Mouse (Mus musculus): ENCODE measurements around the gene Atat1. TPM values are rescaled to one million over a fixed set of nuclear protein-coding genes. Genes with fewer than 3 reads are reported as not detected.

Atat1 gene
- polyA plus RNA-seq, 1 experiment from 2014 or later, result 151 TPM

DNA sequence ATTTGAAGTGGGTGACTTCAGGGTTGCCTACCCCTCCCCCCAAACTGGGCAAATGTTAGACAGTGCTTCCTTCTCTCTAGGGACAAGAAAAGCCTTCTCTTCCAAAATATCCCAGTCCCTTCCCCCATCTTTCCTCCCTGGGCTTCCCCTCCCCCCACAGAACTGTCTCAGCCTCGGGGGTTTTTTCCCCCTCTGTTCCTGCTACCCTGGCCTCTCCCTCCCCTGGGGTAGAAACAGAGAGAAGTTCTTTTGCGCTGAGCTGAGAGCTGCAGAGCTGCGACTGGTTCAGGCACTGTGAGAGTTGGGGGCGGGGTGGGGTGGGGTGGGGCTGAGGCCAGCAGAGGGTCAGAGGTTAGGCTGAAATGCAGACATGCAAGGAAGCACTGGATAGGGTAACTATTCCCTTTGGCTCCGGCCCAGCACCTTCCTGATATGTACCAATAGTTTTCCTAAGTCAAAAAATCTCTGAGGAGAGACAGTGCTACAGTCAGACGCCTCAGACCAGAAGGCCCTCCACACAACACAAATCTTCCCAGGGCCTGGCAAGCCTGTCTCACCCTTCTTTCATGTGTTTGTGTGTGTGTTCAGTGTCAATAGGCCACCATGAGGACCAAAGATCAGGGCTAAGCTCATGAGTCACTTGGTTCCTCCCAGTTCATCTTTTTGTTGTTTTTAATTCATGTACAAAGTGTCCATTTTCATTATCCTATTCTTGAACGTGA lies 40.4 kb downstream of the Atat1 start:
- 2% methylated on average over 7 of the region's 7 CpGs for WGBS
- Histone ChIP-seq H3K27ac (peak overlapping the region; percentile 98), H3K9ac (peak overlapping the region; percentile 89), H3K36me3 (peaks cover 38% of the 10 kb centered on the region), H3K9me3 (0 out of 2 replicates have a peak, but pooled peaks cover 3% of the 10 kb centered on the region), H3K27me3 (no peaks in the 10 kb centered on the region), H3K4me1 (peaks cover 69% of the 10 kb centered on the region), H3K4me2 (peak overlapping the region; percentile 99), H3K4me3 (peak overlapping the region; percentile 73)
- ATAC-seq (ENCODE audit: insufficient number of reproducible peaks, insufficient read depth, low FRiP score, low TSS enrichment, low read depth), result no peak

DNA sequence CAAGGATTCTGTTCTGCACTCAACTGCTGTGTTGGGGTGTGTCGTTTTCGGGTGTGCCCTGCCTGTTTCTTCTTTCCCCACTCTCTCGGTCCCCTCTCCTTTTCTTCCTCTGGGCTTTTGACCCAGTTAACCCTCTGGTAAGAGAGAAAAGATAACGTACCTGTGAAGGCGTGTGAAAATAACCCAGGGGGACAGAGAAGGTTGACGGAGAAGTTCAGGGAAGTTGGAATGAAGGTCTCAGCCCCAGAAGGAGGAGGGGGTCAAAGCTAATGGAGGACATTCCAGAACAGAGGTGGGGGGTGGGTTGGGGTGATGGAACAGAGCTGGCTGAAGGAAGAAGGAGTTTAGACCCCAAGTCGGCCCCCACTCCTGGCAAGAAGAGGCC lies 40.9 kb downstream of the Atat1 start:
- Histone ChIP-seq H3K36me3 (peaks cover 32% of the 10 kb centered on the region), H3K4me2 (peak overlapping the region; percentile 99), H3K4me3 (peak overlapping the region; percentile 73), H3K4me1 (peaks cover 70% of the 10 kb centered on the region), H3K9ac (peak overlapping the region; percentile 89), H3K27me3 (no peaks in the 10 kb centered on the region), H3K27ac (peak overlapping the region; percentile 98), H3K9me3 (0 out of 2 replicates have a peak, but pooled peaks cover 3% of the 10 kb centered on the region)
- ATAC-seq (ENCODE audit: insufficient number of reproducible peaks, insufficient read depth, low FRiP score, low TSS enrichment, low read depth), result no peak
- WGBS, result 0% methylated on average over 7 of the region's 7 CpGs

DNA sequence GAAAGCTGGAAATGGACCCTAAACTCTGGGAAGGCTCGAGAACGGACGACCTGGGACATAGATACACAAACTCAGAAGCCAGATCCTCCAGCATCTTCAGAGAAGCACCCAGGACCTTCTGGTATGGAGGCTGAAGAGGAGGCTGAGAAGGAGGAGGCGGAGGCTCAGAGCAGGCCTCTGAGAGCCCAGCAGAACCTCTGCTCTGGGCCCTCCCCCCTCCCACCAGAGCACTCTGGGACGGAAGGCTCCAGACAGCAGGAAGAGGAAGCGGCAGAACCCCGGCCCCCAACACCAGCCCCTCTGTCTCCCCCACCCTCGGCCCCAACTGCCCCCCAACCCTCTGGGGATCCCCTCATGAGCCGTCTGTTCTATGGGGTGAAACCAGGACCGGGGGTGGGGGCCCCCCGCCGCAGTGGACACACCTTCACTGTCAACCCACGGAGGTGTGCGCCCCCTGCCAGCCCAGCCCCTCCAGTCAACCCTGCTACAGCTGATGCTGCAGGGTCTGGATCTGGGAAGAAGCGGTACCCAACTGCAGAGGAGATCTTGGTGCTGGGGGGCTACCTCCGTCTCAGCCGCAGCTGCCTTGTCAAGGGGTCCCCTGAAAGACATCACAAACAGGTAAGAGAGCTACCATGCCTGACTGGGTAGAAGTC lies 41.6 kb downstream of the Atat1 start:
- WGBS, result 19% methylated on average over 17 of the region's 17 CpGs
- H3K4me1 ChIP-seq, result peaks cover 63% of the 10 kb centered on the region
- H3K27ac ChIP-seq, result peak overlapping the region; percentile 98
- no peaks in the 10 kb centered on the region for H3K27me3 ChIP-seq
- H3K4me2 ChIP-seq, result peak overlapping the region; percentile 99
- peaks cover 30% of the 10 kb centered on the region for H3K36me3 ChIP-seq
- peak overlapping the region; percentile 89 for H3K9ac ChIP-seq
- H3K4me3 ChIP-seq, result peak overlapping the region; percentile 73
- H3K9me3 ChIP-seq, result 0 out of 2 replicates have a peak, but pooled peaks cover 3% of the 10 kb centered on the region
- no peak for ATAC-seq (ENCODE audit: insufficient number of reproducible peaks, insufficient read depth, low FRiP score, low TSS enrichment, low read depth)

DNA sequence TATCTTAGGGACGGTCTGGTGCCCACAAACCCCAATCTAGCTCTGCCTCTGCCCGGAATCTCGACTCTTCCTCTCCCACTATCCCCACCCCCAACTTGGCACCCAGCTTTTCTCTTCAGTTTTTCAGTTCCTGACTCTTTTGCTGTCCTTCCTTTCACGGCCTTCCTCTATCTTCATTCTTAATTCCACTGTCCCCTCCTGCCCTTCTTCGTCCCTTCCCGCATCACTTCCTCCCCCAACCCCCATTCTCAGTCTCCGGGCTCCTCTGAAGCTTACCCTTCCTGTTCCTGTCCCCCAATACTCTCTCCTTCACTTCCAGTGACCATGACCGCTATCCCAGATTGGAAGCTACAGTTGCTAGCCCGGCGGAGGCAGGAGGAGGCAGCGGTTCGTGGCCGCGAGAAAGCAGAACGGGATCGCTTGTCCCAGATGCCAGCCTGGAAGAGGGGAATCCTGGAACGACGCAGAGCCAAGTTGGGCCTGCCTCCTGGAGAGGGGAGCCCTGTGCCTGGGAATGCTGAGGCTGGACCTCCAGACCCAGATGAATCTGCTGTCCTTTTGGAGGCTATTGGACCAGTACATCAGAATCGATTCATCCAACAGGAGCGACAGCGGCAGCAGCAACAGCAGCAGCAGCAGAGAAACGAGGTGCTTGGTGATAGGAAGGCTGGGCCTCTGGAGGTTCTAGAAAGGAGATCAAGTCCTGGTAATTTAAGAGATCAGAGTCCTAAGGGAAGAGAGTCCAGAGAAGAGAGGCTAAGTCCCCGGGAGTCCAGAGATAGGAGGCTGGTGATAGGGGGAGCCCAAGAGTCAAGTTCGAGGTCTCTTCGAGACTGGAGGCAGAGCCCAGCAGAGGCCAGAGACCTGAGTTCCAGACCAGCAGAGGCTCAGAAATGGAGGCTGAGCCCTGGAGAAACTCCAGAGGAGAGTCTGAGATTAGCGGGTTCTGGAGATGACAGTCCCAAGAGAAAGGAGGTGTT lies 42.7 kb downstream of the Atat1 start:
- Histone ChIP-seq H3K4me3 (peak overlapping the region; percentile 73), H3K9me3 (0 out of 2 replicates have a peak, but pooled peaks cover 3% of the 10 kb centered on the region), H3K4me1 (peaks cover 56% of the 10 kb centered on the region), H3K36me3 (peaks cover 25% of the 10 kb centered on the region), H3K27me3 (no peaks in the 10 kb centered on the region), H3K27ac (peak overlapping the region; percentile 98), H3K4me2 (peak overlapping the region; percentile 99), H3K9ac (peak overlapping the region; percentile 89)
- 9% methylated on average over 26 of the region's 26 CpGs for WGBS
- no peak for ATAC-seq (ENCODE audit: insufficient number of reproducible peaks, insufficient read depth, low FRiP score, low TSS enrichment, low read depth)

DNA sequence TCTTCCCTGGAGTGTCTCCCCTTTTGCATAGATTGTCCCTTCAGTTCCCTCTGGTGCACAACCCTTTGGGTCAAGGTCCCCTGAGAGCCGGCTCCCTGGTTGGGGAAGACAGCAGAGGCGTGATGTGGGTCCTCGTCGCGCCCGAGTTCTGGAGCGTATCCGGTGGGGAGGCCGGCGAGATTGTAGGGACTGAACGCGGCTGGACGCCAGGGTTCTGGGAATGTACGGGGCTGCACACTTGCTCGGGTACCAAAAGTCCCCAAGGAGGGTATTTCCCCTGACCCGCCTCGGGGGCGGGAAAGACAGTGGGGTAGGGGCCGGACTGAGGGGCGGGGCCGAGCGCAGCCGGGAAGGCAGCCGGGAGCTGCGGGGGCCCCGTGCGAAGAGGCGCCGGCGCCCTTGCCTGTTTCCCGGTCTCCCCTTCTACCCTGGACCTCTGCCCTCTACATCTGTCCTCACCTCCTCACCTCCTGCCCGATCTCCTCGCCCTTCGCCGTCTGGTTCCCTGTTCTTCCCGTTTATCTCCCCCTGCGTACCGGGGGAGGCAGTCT lies 43.5 kb downstream of the Atat1 start:
- ATAC-seq (ENCODE audit: insufficient number of reproducible peaks, insufficient read depth, low FRiP score, low TSS enrichment, low read depth), result peak; percentile 29; the same call in 1 of the 2 replicates
- 0 out of 2 replicates have a peak, but pooled peaks cover 2% of the 10 kb centered on the region for H3K9me3 ChIP-seq
- peak overlapping the region; percentile 89 for H3K9ac ChIP-seq
- peaks cover 56% of the 10 kb centered on the region for H3K4me1 ChIP-seq
- no peaks in the 10 kb centered on the region for H3K27me3 ChIP-seq
- peaks cover 21% of the 10 kb centered on the region for H3K36me3 ChIP-seq
- peak overlapping the region; percentile 99 for H3K4me2 ChIP-seq
- H3K4me3 ChIP-seq, result peak overlapping the region; percentile 73
- WGBS, result under 1% methylated on average over 38 of the region's 38 CpGs
- peak overlapping the region; percentile 98 for H3K27ac ChIP-seq

DNA sequence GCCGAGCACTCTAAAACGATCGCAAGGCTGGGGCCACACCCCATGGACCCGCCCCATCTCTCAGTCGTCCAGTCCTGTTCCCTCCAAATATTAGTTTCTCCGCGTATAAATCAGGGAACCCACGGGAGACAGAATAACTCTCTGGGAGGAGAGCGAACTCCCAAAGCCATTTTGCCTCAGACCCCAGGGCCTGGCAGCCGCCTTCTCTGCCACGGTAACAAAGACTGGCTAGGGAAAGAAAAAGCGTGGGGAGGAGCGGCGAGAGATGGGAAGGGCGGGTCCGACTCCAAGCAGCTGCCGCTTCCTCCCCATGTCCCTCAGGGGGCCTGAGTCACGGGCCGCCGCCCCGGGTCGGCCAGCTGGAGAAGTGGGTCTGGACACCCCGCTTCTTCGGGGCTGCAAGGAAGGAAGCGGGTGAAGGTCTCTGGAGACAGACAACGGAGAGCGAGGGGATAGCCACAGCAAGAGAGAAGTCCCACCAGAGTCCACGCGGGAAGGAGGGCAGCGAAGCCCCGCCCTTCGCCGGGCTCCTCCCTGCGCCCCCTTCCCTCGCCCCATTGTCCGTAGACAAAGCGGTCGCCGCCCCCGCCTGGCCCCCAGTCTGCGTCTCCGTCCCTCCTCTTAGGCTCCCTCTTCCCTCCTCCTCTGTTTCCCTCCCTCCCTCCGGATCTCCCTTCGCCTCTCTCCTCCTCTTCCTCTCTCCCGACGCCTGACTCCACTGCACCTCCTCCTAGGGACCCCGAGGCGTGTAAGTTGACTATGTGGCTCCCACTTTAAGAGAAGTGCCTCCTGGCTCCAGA lies 44.2 kb downstream of the Atat1 start, which contains the start of gene Ppp1r18:
Gene Ppp1r18, plus strand, starts transcription at position 113 of the 800 bp plus-strand sequence.
- Histone ChIP-seq H3K9ac (peak within 1 kb of the TSS; percentile 89), H3K4me2 (peak within 1 kb of the TSS; percentile 99), H3K27me3 (no peaks in the 10 kb centered on the region), H3K4me1 (peaks cover 54% of the 10 kb centered on the region), H3K27ac (peak within 1 kb of the TSS; percentile 98), H3K36me3 (peaks cover 14% of the 10 kb centered on the region; the same call in 1 of the 2 replicates), H3K9me3 (no peaks in the 10 kb centered on the region), H3K4me3 (peak within 1 kb of the TSS; percentile 73)
- under 1% methylated on average over 37 of the region's 48 CpGs for WGBS
- peak; percentile 63 for ATAC-seq (ENCODE audit: insufficient number of reproducible peaks, insufficient read depth, low FRiP score, low TSS enrichment, low read depth)

DNA sequence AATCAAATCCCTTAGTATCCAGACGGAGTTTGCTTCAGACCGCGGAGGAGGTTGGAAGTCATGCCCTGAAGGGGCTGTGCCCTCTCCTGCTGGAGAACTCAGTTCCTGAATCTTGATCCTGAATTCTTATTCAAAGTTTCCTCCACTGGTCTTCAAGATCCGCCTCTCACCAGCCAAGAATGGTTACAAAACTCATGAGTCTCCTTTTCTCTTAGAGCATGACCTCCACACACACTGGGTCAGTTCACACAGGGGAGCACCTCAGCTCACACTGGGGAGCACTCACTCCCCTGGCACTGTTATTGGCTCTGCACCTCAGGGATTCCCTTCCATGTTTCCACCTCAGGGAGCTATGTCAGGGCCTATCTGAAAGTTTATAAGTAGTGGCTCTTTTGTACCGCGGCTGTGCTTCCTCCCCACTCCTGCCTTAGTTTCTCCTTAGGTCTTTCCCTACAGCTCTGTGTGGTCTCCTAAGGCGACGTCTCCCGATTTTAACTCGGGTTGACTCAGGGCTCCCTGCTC lies 45.0 kb downstream of the Atat1 start:
- Histone ChIP-seq H3K27ac (peak overlapping the region; percentile 98), H3K4me2 (peak overlapping the region; percentile 99), H3K4me1 (peaks cover 50% of the 10 kb centered on the region)

DNA sequence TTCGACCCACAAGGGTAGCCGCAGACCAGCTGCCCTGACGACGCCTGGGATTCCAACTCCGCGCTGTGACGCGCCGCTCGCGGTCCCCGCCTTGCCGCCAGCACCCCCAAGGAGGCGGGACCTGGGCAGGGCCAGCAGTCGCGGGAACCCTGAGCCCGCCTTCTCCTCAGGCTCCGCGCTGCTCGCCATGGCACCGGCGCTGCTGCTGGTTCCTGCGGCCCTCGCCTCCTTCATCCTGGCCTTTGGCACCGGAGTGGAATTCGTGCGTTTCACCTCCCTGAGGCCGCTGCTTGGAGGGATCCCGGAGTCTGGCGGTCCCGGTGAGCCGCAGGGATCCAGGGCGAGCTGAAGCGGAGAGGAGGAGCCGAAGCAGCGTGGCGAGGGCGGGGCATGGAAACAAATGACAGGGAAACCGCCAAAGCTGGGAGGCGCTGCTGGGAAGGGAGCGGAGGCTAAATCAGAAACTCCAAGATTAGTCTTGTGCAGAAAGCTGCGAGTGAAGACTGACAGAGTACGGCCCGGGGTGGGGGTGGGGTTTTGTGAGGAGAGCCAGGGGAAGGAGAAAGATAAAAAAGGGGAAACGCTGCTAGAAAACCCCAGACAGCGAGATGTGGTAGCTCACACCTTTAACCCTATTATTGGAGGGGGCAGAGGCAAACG lies 48.5 kb downstream of the Atat1 start, which contains the start of gene Nrm:
Gene Nrm, plus strand, starts transcription at position 121 of the 660 bp plus-strand sequence.
- peaks cover 31% of the 10 kb centered on the region for H3K36me3 ChIP-seq
- H3K9me3 ChIP-seq, result no peaks in the 10 kb centered on the region
- H3K4me1 ChIP-seq, result peaks cover 20% of the 10 kb centered on the region
- WGBS, result under 1% methylated on average over 47 of the region's 47 CpGs
- H3K4me2 ChIP-seq, result peak within 1 kb of the TSS; percentile 71
- peak within 1 kb of the TSS; percentile 79 for H3K9ac ChIP-seq
- peak within 1 kb of the TSS; percentile 96 for H3K27ac ChIP-seq
- H3K4me3 ChIP-seq, result peak within 1 kb of the TSS; percentile 75
- ATAC-seq (ENCODE audit: insufficient number of reproducible peaks, insufficient read depth, low FRiP score, low TSS enrichment, low read depth), result peak; percentile 89
- no peaks in the 10 kb centered on the region for H3K27me3 ChIP-seq

More for the DNA sequence above, 45.0 kb downstream of the Atat1 start:
- H3K9ac ChIP-seq, result peak overlapping the region; percentile 89
- ATAC-seq (ENCODE audit: insufficient number of reproducible peaks, insufficient read depth, low FRiP score, low TSS enrichment, low read depth), result no peak
- H3K4me3 ChIP-seq, result peak overlapping the region; percentile 73
- H3K27me3 ChIP-seq, result no peaks in the 10 kb centered on the region
- 18% methylated on average over 10 of the region's 10 CpGs for WGBS
- no peaks in the 10 kb centered on the region for H3K9me3 ChIP-seq
- peaks cover 12% of the 10 kb centered on the region; the same call in 1 of the 2 replicates for H3K36me3 ChIP-seq

DNA sequence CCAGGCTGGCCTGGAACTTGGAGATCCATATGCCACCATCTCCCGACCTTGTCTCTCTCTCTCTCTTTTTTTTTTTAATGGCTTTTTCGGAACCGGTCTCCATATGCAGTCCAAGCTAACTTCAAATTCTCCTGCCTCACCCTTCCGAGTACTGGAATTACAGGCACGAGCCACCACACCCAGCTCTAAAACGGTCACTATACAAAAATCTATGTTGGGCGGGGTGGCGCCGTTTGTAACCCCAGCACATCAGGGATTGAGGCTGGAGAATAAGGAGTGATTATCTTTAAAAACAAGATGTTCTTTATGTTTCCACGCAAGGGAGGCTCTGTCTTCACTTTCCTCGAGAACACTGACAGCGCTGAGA lies 49.1 kb downstream of the Atat1 start:
- no peak for ATAC-seq (ENCODE audit: insufficient number of reproducible peaks, insufficient read depth, low FRiP score, low TSS enrichment, low read depth)
- H3K9ac ChIP-seq, result peak overlapping the region; percentile 79
- 3% methylated on average over 12 of the region's 12 CpGs for WGBS

More for the DNA sequence above, 49.1 kb downstream of the Atat1 start:
- Histone ChIP-seq H3K9me3 (no peaks in the 10 kb centered on the region), H3K27ac (peak overlapping the region; percentile 96), H3K36me3 (peaks cover 31% of the 10 kb centered on the region), H3K4me2 (peak overlapping the region; percentile 71), H3K27me3 (no peaks in the 10 kb centered on the region), H3K4me3 (peak overlapping the region; percentile 75), H3K4me1 (peaks cover 20% of the 10 kb centered on the region)

Measured in embryonic facial prominence, embryonic 13.5 days (tissue).